Mouse (Mus musculus) heart, adult 18-20 months (tissue): ENCODE results near the gene Arhgap33. TPM values are rescaled to one million over a fixed set of nuclear protein-coding genes. Genes with fewer than 3 reads are reported as not detected.

ENCODE experiments used
- DNase-seq, 2 experiments: peaks; one replicate each; pipeline ENCODE4 v3.0.0; 2021 to 2022; ENCODE audit warnings: mixed read lengths in 1 of 2
- long read RNA-seq, 2 experiments: library from polyadenylated mRNA; stranded (forward); transcript quantifications; one replicate each; pipeline ENCODE4 v2.0.0; 2021
- total RNA-seq, 2 experiments: library from RNA; stranded (reverse); gene quantifications; 2 replicates each; pipeline ENCODE4 v1.2.3; 2021

Gene Arhgap33
- total RNA-seq, result under 1 TPM; 0.36 to 0.50 TPM
- long read RNA-seq, experiment 1, result 0 reads
- long read RNA-seq, experiment 2, result 0 reads

GRCm38 (mm10) chr7:30534633-30535577 is at the start of gene Arhgap33:
Arhgap33 (minus strand) TSS chr7:30535060.
- peak; percentile 94 to 96 for DNase-seq

- no peak for DNase-seq
These were observed 49.5 kb upstream of the Arhgap33 start for GRCm38 (mm10) chr7:30584339-30584738.

- no peak for DNase-seq
These were observed 46.7 kb upstream of the Arhgap33 start for GRCm38 (mm10) chr7:30581547-30581946.

GRCm38 (mm10) chr7:30579950-30580349 is 45.1 kb upstream of the Arhgap33 start:
- DNase-seq, result no peak

- peak; percentile 69 to 75 for DNase-seq
These were observed 38.1 kb upstream of the Arhgap33 start for GRCm38 (mm10) chr7:30572969-30573368.

- no peak for DNase-seq
These were observed 37.5 kb upstream of the Arhgap33 start for GRCm38 (mm10) chr7:30572389-30572788.

- no peak for DNase-seq
These were observed 32.7 kb upstream of the Arhgap33 start for GRCm38 (mm10) chr7:30567555-30567954.

GRCm38 (mm10) chr7:30566033-30566432 is 31.2 kb upstream of the Arhgap33 start:
- DNase-seq, result no peak

- DNase-seq, result no peak
These were observed 30.2 kb upstream of the Arhgap33 start, which contains the start of gene Igflr1 for GRCm38 (mm10) chr7:30564970-30565571. Igflr1 (plus strand) TSS chr7:30565427.

- DNase-seq, result no peak
These were observed 29.0 kb upstream of the Arhgap33 start for GRCm38 (mm10) chr7:30563906-30564280.

GRCm38 (mm10) chr7:30563117-30563905 is 28.5 kb upstream of the Arhgap33 start, which contains the start of the genes U2af1l4, Gm49396 and Psenen:
U2af1l4 (plus strand) TSS chr7:30563301.
Gm49396 (plus strand) TSS chr7:30563344.
Psenen (minus strand) TSS chr7:30563627.
- peak; percentile 97 to 98 for DNase-seq

GRCm38 (mm10) chr7:30562526-30563116 is 27.8 kb upstream of the Arhgap33 start:
- DNase-seq, result no peak

- DNase-seq, result no peak
These were observed 25.4 kb upstream of the Arhgap33 start for GRCm38 (mm10) chr7:30560296-30560695.

GRCm38 (mm10) chr7:30559443-30559954 is 24.6 kb upstream of the Arhgap33 start, which contains the start of gene Lin37:
Lin37 (minus strand) TSS chr7:30559838.
- DNase-seq, result peak; percentile 96 to 99

GRCm38 (mm10) chr7:30558656-30559442 is 24.0 kb upstream of the Arhgap33 start:
- DNase-seq, result no peak

- DNase-seq, result no peak
These were observed 23.1 kb upstream of the Arhgap33 start for GRCm38 (mm10) chr7:30557901-30558514.

- DNase-seq, result no peak
These were observed 22.2 kb upstream of the Arhgap33 start for GRCm38 (mm10) chr7:30556894-30557536.

- peak in 1 of 2 experiments; percentile 33 for DNase-seq
These were observed 19.1 kb upstream of the Arhgap33 start for GRCm38 (mm10) chr7:30553810-30554584.
